Mouse (Mus musculus): ENCODE measurements at regions not wholly inside any gene's neighbourhood (a gene's known extent, or its start where the extent isn't known, plus 50 kb on each side); places are given as distances from the start of the nearest gene placed in this dataset.

- H3K4me1 ChIP-seq (replicated peaks; ENCODE audit: control insufficient read depth, insufficient read depth, low read length) = no peaks in the 10 kb centered on the region
- H3K9ac ChIP-seq (ENCODE audit: low read depth, low read length) = no peak overlapping the region
- H3K27me3 ChIP-seq (replicated peaks; ENCODE audit: control insufficient read depth, insufficient read depth, low read length) = no peaks in the 10 kb centered on the region
- WGBS = 58% methylated on average over 6 of the region's 6 CpGs
- no peak overlapping the region for H3K4me2 ChIP-seq
- no peaks in the 10 kb centered on the region for H3K36me3 ChIP-seq (ENCODE audit: control insufficient read depth, insufficient read depth, low read length)
- DNase-seq (ENCODE audit: low spot score) (no peak), ATAC-seq (replicated peaks; ENCODE audit: low FRiP score) (no peak)
- H3K27ac ChIP-seq (ENCODE audit: low read depth, low read length) = no peak overlapping the region
- no peaks in the 10 kb centered on the region for H3K9me3 ChIP-seq (ENCODE audit: control insufficient read depth, low read length)
- H3K4me3 ChIP-seq (ENCODE audit: low read depth, low read length) = no peak overlapping the region
Observed at GRCm38 (mm10) chr13:16642450-16642994, 630.9 kb downstream of the Inhba start.

DNA sequence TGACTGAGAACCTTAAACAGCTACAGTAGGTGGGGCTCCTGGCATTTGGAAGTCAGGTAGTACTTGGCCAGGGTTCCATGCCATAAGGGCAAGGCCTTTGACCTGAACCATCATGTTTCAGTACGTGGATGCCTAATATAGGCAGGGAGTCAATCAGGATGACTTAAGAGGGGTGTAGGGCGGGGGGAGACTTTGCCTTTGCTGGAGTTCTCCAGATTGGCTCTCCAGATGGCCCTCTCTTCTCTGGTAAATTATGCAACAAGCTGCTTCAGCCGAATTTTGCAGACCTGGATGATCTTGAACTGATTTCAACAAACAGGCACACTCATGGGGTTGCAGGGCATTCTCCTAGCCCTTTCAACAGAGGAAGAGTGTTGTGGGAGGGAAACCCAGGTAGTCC is 633.7 kb downstream of the Inhba start:
- no peaks in the 10 kb centered on the region for H3K4me1 ChIP-seq (replicated peaks; ENCODE audit: control insufficient read depth, insufficient read depth, low read length)
- H3K27ac ChIP-seq (ENCODE audit: low read depth, low read length) = no peak overlapping the region
- ATAC-seq (replicated peaks; ENCODE audit: low FRiP score) (no peak), DNase-seq (ENCODE audit: low spot score) (no peak)
- H3K4me2 ChIP-seq = no peak overlapping the region
- no peak overlapping the region for H3K4me3 ChIP-seq (ENCODE audit: low read depth, low read length)
- no peaks in the 10 kb centered on the region for H3K36me3 ChIP-seq (ENCODE audit: control insufficient read depth, insufficient read depth, low read length)
- H3K9ac ChIP-seq (ENCODE audit: low read depth, low read length) = no peak overlapping the region
- no peaks in the 10 kb centered on the region for H3K9me3 ChIP-seq (ENCODE audit: control insufficient read depth, low read length)
- H3K27me3 ChIP-seq (replicated peaks; ENCODE audit: control insufficient read depth, insufficient read depth, low read length) = no peaks in the 10 kb centered on the region
- WGBS = 64% methylated on average over 3 of the region's 3 CpGs

- H3K4me3 ChIP-seq (ENCODE audit: low read depth, low read length) = no peak overlapping the region
Observed at GRCm38 (mm10) chr13:16646056-16646455, 634.4 kb downstream of the Inhba start.

GRCm38 (mm10) chr13:16646649-16647048 is 635.0 kb downstream of the Inhba start:
- no peak overlapping the region for H3K4me3 ChIP-seq (ENCODE audit: low read depth, low read length)
- ATAC-seq (replicated peaks; ENCODE audit: low FRiP score) (no peak), DNase-seq (ENCODE audit: low spot score) (no peak)
- H3K27me3 ChIP-seq (replicated peaks; ENCODE audit: control insufficient read depth, insufficient read depth, low read length) = no peaks in the 10 kb centered on the region
- H3K9ac ChIP-seq (ENCODE audit: low read depth, low read length) = no peak overlapping the region
- no peaks in the 10 kb centered on the region for H3K36me3 ChIP-seq (ENCODE audit: control insufficient read depth, insufficient read depth, low read length)
- H3K4me2 ChIP-seq = no peak overlapping the region
- H3K9me3 ChIP-seq (ENCODE audit: control insufficient read depth, low read length) = no peaks in the 10 kb centered on the region
- H3K4me1 ChIP-seq (replicated peaks; ENCODE audit: control insufficient read depth, insufficient read depth, low read length) = no peaks in the 10 kb centered on the region
- H3K27ac ChIP-seq (ENCODE audit: low read depth, low read length) = no peak overlapping the region

More at GRCm38 (mm10) chr13:16646056-16646455, 634.4 kb downstream of the Inhba start:
- no peak overlapping the region for H3K27ac ChIP-seq (ENCODE audit: low read depth, low read length)
- no peaks in the 10 kb centered on the region for H3K4me1 ChIP-seq (replicated peaks; ENCODE audit: control insufficient read depth, insufficient read depth, low read length)
- DNase-seq (ENCODE audit: low spot score) = no peak
- H3K9ac ChIP-seq (ENCODE audit: low read depth, low read length) = no peak overlapping the region
- H3K36me3 ChIP-seq (ENCODE audit: control insufficient read depth, insufficient read depth, low read length) = no peaks in the 10 kb centered on the region
- no peak overlapping the region for H3K4me2 ChIP-seq
- no peak for ATAC-seq (replicated peaks; ENCODE audit: low FRiP score)
- H3K9me3 ChIP-seq (ENCODE audit: control insufficient read depth, low read length) = no peaks in the 10 kb centered on the region
- no peaks in the 10 kb centered on the region for H3K27me3 ChIP-seq (replicated peaks; ENCODE audit: control insufficient read depth, insufficient read depth, low read length)

DNA sequence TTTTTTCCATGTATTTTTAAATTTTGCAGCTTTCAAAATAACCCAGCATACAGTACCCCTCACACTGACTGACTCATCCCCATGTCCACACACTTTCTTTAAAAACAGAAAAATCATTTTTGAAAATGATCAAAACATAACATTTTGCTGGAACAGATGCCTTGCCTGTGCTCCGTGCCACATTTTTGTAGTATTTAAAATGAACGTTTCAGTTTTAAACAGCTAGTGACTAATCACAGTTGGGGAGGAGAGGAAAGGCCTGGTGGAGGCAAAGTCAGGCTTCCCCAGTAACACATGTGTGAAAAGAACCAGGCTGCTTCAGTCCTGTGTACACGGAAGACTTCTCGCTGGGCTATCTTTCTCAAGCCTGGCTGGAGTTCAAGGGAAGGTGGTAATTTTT is 644.5 kb downstream of the Inhba start:
- H3K4me3 ChIP-seq (ENCODE audit: low read depth, low read length) = no peak overlapping the region
- ATAC-seq (replicated peaks; ENCODE audit: low FRiP score) (no peak), DNase-seq (ENCODE audit: low spot score) (no peak)
- H3K4me1 ChIP-seq (replicated peaks; ENCODE audit: control insufficient read depth, insufficient read depth, low read length) = no peaks in the 10 kb centered on the region
- H3K27ac ChIP-seq (ENCODE audit: low read depth, low read length) = no peak overlapping the region
- 82% methylated on average over 4 of the region's 4 CpGs for WGBS
- H3K9ac ChIP-seq (ENCODE audit: low read depth, low read length) = no peak overlapping the region
- no peaks in the 10 kb centered on the region for H3K27me3 ChIP-seq (replicated peaks; ENCODE audit: control insufficient read depth, insufficient read depth, low read length)
- no peaks in the 10 kb centered on the region for H3K36me3 ChIP-seq (ENCODE audit: control insufficient read depth, insufficient read depth, low read length)
- no peak overlapping the region for H3K4me2 ChIP-seq
- H3K9me3 ChIP-seq (ENCODE audit: control insufficient read depth, low read length) = no peaks in the 10 kb centered on the region

GRCm38 (mm10) chr13:16659894-16660293 is 648.2 kb downstream of the Inhba start:
- Histone ChIP-seq H3K36me3 (ENCODE audit: control insufficient read depth, insufficient read depth, low read length) (no peaks in the 10 kb centered on the region), H3K4me2 (no peak overlapping the region), H3K4me1 (replicated peaks; ENCODE audit: control insufficient read depth, insufficient read depth, low read length) (no peaks in the 10 kb centered on the region), H3K27ac (ENCODE audit: low read depth, low read length) (no peak overlapping the region), H3K9ac (ENCODE audit: low read depth, low read length) (no peak overlapping the region), H3K9me3 (ENCODE audit: control insufficient read depth, low read length) (no peaks in the 10 kb centered on the region), H3K27me3 (replicated peaks; ENCODE audit: control insufficient read depth, insufficient read depth, low read length) (no peaks in the 10 kb centered on the region), H3K4me3 (ENCODE audit: low read depth, low read length) (no peak overlapping the region)
- no peak for ATAC-seq (replicated peaks; ENCODE audit: low FRiP score)
- 75% methylated on average over 6 of the region's 6 CpGs for WGBS
- no peak for DNase-seq (ENCODE audit: low spot score)

DNA sequence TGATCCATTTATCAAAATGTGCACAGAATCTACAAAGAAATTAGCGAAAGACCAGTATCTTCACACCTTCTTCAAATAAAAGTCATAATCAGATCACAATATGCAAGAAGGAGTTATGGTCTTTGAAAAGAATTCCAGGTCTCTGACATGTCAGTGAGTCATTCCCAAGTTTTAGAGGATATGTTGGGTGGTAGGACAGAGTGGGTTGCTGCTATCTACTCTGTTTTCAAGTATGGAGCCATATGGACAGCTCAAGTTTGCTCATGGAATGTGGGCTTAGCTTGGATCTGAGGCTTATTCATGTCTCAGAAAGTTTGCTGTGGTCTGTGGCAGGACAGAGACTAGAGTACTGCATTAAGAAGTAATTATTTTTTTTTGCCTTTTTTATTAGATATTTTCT is 657.0 kb downstream of the Inhba start:
- WGBS = 91% methylated on average over 1 of the region's 1 CpGs
- Histone ChIP-seq H3K9ac (ENCODE audit: low read depth, low read length) (no peak overlapping the region), H3K27me3 (replicated peaks; ENCODE audit: control insufficient read depth, insufficient read depth, low read length) (no peaks in the 10 kb centered on the region)

DNA sequence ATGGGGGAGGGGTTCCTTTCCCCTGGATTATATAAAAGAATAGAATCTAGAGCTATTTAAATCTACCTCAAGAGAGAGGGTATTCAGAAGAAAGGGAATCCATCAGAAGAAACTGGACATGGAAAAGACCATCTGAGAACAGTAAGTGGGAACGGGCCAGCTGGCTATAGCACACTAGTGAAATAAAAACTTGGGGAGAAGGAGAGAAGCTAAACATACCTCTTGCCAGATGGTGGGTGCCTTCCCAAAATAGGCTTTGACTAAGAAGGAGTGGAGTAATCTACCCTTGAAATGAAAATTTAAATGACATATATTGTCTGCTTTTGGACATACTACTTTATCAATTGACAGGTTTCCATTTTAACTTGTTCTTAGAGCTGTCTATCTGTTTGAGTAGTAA is 657.6 kb downstream of the Inhba start:
- no peaks in the 10 kb centered on the region for H3K4me1 ChIP-seq (replicated peaks; ENCODE audit: control insufficient read depth, insufficient read depth, low read length)
- WGBS = 91% methylated on average over 1 of the region's 1 CpGs
- H3K27me3 ChIP-seq (replicated peaks; ENCODE audit: control insufficient read depth, insufficient read depth, low read length) = no peaks in the 10 kb centered on the region
- H3K9me3 ChIP-seq (ENCODE audit: control insufficient read depth, low read length) = no peaks in the 10 kb centered on the region
- no peaks in the 10 kb centered on the region for H3K36me3 ChIP-seq (ENCODE audit: control insufficient read depth, insufficient read depth, low read length)
- no peak overlapping the region for H3K4me2 ChIP-seq
- H3K9ac ChIP-seq (ENCODE audit: low read depth, low read length) = no peak overlapping the region
- no peak overlapping the region for H3K4me3 ChIP-seq (ENCODE audit: low read depth, low read length)
- H3K27ac ChIP-seq (ENCODE audit: low read depth, low read length) = no peak overlapping the region
- ATAC-seq (replicated peaks; ENCODE audit: low FRiP score) (no peak), DNase-seq (ENCODE audit: low spot score) (no peak)

More for the DNA sequence above, 657.0 kb downstream of the Inhba start:
- no peak overlapping the region for H3K4me2 ChIP-seq
- H3K4me3 ChIP-seq (ENCODE audit: low read depth, low read length) = no peak overlapping the region
- H3K27ac ChIP-seq (ENCODE audit: low read depth, low read length) = no peak overlapping the region
- H3K36me3 ChIP-seq (ENCODE audit: control insufficient read depth, insufficient read depth, low read length) = no peaks in the 10 kb centered on the region
- H3K9me3 ChIP-seq (ENCODE audit: control insufficient read depth, low read length) = no peaks in the 10 kb centered on the region
- ATAC-seq (replicated peaks; ENCODE audit: low FRiP score) (no peak), DNase-seq (ENCODE audit: low spot score) (no peak)
- H3K4me1 ChIP-seq (replicated peaks; ENCODE audit: control insufficient read depth, insufficient read depth, low read length) = no peaks in the 10 kb centered on the region

DNA sequence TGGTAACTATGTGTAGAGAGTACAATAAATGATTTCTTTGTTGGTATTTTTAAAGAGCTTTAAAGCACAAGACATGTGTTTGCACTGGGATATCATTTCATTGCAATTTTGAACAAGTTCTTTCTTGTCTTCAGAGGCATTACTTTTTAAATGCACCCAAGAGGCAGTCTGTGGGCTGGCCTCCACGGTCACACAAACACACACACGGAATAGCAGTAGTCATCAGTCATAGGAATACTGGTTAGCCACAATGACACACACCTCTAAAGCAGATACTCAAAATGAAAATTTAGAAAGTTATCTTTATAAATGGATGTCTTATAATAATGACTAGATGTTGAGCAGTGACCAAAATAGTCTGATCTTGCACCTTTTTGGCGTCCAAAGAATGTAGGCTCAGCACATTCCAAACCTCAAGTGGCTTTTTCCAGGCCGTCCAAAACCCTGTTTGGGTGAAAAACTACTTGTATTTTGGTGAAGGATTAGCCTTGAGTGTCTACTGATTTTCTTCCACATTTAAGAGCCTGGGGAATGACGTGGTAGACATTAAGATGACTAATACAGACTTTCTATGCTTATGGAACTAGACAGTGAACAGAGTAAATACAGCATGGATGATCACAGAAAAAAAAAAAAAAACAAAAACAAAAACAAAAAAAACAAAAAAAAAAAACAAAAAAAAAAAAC is 658.5 kb downstream of the Inhba start:
- H3K36me3 ChIP-seq (ENCODE audit: control insufficient read depth, insufficient read depth, low read length) = no peaks in the 10 kb centered on the region
- no peak overlapping the region for H3K4me3 ChIP-seq (ENCODE audit: low read depth, low read length)
- no peak for ATAC-seq (replicated peaks; ENCODE audit: low FRiP score)
- H3K27ac ChIP-seq (ENCODE audit: low read depth, low read length) = no peak overlapping the region
- no peak overlapping the region for H3K9ac ChIP-seq (ENCODE audit: low read depth, low read length)
- no peaks in the 10 kb centered on the region for H3K27me3 ChIP-seq (replicated peaks; ENCODE audit: control insufficient read depth, insufficient read depth, low read length)
- no peaks in the 10 kb centered on the region for H3K9me3 ChIP-seq (ENCODE audit: control insufficient read depth, low read length)
- DNase-seq (ENCODE audit: low spot score) = no peak
- WGBS = 69% methylated on average over 5 of the region's 5 CpGs
- H3K4me2 ChIP-seq = no peak overlapping the region
- H3K4me1 ChIP-seq (replicated peaks; ENCODE audit: control insufficient read depth, insufficient read depth, low read length) = no peaks in the 10 kb centered on the region
